Mouse (Mus musculus): ENCODE data around the gene Usp6nl.

The Usp6nl gene

DNA sequence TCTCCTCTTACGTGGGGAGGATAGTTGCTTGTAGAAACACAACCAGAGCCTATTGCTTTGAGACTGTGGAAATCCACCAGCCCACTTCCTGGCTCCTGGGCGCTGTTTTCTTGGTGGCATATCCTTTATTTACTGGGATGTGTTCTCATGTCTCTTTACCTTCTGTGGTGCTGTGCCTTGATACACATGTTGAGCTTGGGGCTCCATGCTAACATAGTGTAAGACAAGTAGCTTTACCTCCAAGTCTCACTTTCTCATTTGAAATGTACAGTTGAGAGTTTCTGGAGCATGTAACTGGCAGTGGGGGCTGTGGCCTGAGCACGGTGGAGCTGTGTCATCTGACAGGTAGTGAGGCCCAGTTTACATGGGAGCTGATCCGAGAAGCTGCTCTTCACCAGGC is 54.5 kb downstream of the Usp6nl start:
- DNase-seq: peak in 1 of 2 experiments; percentile 36

DNA sequence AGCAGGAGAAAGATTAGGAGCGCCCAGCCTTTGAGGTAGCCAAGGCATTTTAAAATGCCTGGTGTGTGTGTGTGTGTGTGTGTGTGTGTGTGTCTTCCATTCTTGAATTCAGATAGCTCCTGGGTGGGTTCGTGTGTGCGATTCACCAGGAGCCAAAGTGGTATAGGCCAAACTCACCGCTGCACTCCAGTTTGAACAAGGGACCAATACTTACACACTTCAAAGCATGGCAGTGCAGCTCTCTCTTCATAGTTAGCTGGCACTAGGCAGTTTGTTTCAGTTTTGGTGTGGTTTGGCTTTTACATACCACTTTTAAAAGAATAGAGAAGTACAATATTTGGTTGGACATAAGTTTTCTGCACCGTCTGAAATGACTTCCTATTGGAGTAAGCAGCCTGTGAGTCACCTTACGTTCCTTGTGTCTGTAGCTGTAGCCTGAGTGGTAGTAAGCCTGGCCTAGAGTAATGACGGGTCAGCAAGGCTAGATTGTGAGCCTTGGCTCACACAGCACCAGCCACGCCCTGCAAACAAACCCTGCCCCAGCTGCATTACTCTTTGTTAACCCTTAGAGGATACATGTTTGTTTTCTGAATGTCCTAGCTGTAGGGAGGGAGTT is 56.2 kb downstream of the Usp6nl start:
- no peak for DNase-seq

DNA sequence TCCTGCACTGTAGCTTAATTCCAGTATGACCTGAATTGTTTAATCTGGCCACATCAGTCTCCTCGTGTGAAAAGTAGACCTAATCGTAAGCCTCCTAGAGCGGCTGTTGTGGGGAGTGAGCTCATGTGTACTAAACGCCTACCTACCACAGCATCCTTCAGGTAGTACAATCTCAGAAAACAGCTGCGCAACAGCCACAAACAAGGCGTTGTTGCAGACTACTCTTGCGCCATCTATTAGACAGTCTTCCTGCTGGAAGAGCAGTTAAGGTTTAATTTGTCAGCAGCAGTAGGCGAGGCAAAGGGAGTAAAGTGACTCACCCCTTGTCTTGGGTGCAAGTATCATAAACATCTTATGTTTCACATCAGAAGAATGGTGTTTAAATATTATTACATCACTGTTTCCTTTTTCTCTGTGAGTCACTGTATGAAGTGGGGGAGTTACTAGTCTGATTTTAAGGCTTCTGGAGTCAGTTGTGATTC is 57.3 kb downstream of the Usp6nl start:
- no peak for DNase-seq

DNA sequence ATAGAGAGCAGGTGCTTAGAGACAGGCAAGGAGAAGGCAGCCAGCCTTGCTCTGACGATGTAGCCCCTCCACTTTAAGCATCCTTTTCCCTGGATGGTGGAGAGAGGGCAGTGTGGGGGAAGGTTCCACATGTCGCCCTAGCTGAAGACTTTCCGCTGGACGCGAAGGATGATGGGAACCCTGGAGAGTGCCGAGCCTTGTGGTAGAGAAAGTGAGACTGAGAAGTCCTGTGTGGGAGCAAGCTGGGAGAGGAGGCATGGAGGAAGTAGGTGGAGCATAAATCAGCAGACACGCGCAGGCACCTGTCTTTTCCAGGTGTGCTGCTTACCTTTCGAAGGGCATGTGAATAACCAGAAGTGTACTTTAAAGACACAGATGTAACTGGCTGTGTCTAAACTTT is 57.9 kb downstream of the Usp6nl start:
- DNase-seq: no peak

DNA sequence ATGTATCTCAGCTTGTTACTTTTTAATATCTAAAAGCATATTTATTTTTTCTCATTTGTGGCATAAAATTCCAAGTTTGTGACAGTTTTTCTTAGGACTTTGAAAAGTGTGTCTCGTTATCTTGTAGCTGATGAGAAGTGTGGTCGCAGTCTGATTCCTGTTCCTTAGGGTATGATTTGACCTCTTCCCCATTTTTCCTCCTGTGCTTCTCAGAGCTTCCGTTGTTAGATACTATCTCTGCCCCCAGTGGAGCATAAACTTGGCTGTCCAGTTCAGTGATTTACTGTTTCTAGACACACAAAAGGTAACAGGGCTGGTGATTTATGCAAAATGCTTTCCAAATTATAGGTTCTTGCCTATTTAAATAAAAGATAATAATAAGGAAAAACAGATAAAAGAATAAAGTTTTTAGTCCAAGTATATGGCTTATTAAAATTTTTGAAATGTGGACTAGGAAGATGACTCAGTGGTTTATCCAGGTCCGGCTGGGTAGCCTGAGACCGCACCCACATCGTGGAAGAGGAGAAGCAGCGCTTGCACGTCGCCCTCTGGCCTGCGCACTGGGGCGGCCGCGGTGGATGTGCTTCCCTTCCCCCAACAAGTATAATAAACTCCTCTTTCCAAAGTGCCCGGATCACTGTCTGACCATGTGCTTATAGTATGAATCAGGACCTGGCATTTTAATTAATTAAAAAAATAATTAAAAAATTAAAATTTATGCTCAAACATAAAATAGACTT is 62.1 kb downstream of the Usp6nl start:
- DNase-seq: peak in 1 of 2 experiments; percentile 31

DNA sequence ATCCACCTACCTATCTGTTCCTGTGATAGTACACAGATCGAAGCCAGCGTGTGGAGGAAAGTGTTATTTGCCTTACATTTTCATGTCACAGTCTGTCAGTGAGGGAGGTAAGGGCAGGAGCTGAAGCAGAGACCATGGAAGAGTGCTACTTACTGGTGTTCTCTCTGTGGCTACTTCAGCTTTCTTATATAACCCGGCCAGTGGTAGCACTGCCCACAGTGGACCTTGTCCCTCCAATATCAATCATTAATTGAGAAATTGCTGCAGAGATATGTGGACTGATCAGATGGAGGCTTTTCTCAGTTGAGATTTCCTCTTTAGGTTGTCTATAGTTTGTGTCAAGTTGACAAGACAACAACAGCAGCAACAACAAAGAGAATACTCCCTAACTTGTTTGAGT is 66.7 kb downstream of the Usp6nl start:
- no peak for DNase-seq

DNA sequence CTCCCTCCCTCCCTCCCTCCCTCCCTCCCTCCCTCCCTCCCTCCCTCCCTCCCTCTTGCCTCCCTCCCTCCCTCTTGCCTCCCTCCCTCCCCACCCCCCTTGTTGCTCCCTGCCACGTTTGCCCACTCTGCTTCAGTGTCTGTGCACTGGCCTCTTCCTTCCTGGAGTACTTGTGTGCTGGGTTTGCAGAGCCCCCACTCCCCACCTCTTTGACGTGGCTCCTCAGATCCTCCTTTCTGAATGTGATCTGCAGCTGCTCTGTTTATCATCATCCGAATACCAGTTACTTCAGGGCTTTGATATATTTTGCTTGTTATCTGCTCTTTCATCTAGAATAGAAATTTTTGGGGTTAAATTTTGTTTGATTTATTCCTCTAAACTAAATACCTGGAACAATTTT is 68.8 kb downstream of the Usp6nl start:
- DNase-seq: no peak

DNA sequence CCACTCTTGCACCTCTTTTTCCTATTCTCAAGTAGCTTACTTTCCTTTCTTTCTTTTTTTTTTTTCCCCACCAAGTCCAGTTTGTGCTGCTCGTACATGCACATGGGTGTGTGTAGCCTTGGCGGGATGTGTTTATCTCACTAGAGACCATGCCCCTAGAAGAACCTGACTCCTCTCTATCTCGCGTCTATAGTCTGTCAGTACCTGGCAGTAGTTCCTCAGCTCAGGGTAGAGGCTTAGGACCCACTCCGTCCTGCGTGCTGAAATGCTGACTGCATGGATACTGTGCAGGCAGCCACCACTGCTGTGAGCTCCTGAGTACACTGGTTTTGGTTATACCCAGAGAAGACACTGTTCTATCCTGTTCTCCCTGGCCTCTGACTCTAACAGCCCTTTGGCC is 69.5 kb downstream of the Usp6nl start:
- no peak for DNase-seq

DNA sequence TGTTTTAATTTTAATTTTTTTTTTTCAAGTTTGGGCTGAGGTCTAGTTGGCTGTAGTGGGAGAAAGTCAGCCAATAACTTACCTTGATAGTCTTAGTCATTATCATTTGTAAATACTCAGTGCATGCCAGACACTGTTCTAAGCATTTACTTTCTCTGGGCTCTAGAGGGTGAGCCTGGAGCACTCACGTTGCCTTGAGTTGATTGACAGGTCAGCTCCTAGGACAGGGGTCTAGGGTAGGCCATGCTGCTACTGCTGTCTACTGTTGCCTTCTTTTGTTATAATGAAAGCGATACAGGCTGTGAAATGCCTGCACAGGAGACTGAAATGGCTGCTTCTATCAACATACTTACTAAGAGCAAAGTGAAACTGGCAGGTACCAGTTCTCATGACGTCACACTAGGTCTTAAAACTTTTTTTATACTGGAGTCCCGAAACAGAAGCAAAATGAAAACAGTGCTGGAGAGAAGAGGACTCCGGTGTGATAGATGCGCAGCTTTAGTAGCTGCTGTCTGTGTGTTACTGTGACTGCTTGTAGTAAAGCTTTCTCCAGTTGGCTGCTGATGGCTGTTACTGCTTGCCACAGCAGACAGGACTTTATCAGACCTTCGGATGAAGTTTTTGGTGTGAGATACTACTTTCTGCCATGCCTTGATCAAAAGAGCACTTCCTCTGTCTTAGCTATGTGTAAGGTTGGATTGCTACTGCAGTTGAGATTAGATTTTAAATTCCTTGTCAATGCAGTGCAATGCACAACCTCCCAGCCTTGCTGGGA is 73.6 kb downstream of the Usp6nl start:
- no peak for DNase-seq

DNA sequence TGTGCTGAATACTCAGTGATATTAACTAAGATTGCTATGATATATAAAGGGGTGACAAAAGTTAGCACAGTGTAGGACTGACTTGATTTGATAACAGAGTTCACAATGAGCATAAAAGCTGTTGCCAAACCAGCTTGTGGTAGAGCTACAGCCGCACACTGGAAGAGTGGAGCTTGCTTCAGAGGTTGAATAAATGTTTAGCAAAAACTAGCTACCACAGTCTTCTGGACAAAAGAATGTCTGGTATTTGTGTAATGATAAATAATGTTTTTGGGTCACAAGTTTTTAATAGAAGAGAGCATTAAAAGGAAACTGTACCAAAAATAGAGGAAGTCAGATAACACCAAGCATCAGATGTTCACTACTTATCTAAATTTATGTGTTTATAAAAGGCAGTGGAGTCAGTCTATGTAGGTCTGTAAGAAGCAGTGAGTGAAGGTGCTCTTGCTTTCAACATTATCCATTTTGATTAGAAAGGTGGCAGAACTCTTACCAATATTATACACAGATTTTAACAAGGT is 74.2 kb downstream of the Usp6nl start:
- DNase-seq: no peak

DNA sequence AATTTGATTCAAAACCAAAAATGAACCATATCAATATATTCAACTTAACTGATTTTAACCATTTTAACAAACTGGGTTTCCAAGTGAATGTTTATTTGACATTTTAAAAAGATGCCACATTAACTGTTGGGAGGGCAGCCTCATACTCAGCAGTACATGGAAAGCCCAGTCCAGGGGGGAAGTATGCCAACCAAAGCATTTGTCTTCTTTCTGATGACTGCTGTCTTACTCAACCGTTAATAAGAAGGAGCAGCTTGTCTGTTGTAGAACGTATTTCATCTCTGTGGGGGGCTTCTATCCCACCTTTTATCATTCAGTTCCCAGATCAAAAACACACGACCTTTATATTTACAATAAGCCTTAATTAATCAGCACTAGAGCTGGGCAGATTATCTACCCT is 74.7 kb downstream of the Usp6nl start:
- no peak for DNase-seq

DNA sequence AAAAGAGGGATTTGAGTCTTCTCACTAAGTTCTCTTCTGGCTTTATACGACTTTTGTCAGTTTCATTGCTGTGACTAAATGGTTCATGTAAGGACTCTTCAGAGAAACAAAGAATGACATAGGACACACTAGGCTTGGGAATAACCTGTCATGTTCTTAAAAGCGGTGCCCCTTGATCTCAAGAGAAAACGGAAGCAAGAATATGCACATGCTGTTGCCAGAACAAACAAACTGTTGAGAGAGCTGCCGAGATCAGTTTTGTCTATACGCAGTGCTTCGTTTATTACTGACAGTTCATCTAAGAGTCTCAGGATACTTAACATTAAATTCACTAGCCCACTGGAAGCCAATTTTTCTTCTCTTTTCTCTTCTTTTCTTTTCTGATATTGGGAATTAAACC is 76.4 kb downstream of the Usp6nl start:
- DNase-seq: no peak

DNA sequence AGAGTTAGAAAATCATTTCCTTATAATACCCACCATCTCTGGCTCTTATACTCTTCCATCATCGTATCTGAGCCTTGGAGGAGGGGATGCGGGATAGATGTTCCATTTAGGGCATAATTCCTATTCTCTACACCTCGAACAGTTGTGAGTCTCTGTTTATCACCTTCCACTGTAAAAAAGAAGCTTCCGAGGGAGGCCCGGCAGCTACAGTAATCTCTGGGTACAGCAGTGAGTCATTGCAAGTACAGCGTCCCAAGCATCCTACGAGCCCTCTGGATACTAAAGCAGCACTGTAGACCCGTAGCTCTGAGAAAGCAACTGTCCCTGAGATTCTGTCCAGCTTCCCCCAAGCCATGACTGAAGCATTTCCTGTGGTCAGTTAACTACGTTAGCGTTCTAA is 78.6 kb downstream of the Usp6nl start:
- no peak for DNase-seq

DNA sequence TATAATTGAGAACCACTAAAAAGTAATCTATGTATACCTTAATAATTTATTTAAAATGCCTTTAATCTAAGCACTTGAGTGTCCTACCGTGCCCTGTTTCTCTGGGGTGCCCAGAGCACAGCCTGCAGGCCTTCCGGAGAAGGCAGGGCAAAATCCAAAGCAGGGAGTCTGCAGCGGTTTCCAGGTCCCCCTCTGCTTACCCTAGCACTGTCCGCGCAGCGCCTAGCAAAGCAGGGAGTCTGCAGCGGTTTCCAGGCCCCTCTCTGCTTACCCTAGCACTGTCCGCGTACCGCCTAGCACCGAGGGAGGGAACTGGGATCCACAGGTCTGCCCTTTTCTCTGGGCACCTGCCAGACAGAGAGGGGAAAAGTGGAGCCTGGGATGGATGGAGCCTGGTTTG is 80.9 kb downstream of the Usp6nl start:
- DNase-seq: peak; percentile 41 to 55

DNA sequence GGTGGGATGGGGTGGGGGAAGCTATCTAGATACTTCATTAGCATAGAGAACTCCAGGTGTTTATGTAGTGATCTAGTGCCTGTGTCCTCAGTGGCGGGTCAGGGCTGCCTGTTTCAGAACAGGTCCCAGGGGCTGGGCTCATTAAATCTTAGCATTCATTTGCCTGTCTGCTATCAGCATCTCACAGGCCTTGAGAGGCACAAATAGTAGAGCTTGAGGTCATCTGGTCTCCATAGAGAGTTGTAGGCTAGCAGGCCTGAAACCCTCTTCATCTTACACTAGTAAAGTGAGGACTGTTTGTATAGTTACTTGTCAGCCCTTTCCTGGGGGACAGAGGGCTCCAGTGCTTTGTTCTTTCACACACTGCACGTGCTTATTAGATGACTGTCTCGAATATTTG is 81.5 kb downstream of the Usp6nl start:
- DNase-seq: no peak

DNA sequence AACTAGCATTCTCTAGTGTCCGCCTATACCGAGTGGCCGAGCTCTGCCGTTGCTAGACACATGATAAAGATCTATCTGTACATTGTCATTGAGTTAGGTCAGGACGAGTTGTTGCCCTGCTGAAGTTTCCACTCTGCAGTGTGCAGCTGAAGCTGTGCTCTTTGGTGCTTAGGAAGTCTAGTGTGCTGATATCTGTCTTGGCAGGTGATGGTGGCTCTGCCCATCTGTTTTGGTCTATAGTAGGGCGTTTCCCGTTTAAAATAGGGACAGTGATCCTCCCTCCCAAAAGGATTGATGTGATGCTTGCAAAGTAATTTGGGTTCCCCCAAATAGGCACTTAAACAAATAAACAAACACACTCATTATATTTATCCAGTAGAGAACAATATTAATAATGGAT is 82.2 kb downstream of the Usp6nl start:
- DNase-seq: no peak

DNA sequence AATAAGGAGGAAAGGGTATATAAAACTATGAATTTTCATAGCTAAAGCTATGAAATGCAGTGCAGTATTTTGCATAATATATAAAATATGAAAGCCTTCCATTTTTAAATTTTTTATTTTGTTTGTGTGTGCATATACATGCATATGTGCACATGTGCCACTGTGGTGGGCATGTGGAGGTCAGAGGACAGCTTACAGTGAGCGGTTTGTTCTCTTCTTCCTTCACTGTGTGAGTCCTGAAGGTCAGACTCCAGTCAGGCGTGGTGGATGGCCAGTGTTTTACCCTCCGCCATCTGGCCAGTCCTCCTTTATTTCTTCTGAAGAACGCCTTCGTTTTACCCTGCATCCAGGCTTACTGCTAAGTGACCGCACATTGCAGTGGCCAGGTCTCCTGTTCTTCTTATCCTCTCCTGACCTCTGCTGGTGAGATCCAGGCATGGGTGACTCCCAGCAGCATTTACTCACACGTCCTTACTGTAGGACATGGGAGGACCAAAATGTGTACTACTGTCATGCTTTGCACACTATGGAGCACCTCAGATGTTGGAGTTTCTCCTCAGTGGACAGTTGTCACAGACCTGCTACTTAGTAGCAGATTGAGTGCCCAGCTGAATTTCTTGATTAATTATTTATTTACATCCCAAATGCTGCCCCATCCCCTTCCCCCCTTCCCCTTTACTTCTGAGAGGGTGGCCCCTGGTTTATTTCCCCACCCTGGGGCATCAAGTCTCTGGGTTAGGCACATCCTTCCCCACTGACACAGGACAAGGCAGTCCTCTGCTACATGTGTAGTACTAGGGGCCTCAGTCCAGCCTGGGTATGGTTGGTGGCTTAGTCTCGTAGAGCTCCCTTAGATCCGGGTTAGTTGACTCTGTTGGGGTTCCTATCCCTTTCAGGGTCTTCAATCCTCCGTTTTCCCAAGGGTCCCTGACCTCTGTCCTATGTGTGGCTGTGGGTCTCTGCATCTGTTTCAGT is 82.9 kb downstream of the Usp6nl start:
- peak; percentile 82 to 88 for DNase-seq

DNA sequence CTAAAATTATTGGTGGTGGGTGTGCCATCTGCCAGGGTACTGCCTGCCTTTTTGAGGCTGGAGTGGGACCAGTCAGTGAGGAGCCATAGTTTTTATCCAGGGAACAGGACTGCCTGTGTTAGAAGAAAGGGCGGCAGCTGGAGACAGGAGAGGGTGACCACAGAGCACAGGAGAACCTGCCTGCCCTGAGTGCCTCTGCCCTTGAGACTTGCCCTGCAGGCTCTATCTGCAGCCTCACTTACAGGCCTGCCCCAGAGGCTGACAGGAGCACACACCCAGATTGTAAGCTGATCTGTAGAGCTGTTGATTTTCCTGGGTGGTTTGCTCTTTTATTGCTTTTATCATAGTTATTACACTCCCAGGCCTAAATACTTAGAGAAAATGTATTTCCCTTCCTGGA is 85.2 kb downstream of the Usp6nl start:
- no peak for DNase-seq

DNA sequence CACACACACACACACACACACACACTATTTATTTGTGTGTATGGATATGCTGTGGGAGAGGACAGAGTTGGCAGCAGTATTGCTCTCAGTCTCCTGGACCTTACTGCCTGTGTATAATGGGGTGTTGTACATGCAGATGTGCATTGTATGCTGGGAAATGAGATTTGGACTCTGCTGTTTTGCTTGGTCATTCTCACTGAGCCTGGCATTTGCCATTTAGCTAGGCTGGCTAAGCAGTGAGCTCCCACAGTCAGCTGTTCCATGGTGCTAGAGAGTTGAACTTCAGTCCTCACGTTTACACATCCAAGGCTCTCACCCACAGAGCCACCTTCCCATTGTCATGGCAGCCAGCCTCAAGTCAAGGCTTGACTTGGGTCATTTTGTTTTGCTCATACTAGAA is 90.2 kb downstream of the Usp6nl start:
- no peak for DNase-seq

DNA sequence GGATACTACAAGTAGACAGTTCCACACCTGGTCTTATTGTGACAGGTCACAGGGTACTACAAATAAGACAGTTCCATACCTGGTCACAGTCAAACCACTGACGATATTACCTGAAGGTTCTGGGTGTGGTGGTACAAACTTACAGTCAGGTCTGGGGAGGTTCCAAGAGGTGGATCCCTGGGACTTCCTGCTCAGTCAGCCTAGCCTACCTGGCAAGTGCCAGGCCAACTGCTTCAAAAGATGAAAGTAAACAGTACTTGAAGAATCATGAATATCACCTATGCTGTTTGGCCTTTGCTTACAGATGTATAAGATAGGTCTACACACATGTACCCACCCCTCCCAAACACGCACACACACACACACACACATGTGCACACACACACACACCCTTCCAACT is 91.3 kb downstream of the Usp6nl start:
- no peak for DNase-seq

DNA sequence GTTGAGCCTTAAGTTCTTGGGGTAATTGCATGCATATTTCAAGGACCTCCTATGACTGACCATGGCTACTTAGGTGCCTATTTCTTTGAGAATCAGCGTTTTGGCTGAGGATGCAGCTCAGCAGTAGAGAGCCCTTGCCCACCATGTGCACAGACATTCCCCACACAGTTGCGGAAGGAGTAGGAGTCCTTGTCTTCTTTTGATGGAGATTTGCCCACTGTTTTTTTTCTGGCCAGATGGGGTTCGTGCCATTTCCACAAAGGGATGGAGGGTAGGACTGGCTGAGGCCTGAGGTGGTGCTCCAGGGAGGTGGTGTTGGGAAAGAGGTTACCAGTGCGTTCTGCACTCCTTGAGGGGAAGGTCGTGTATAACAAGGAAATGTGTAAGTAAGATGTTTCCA is 91.9 kb downstream of the Usp6nl start:
- DNase-seq: no peak

DNA sequence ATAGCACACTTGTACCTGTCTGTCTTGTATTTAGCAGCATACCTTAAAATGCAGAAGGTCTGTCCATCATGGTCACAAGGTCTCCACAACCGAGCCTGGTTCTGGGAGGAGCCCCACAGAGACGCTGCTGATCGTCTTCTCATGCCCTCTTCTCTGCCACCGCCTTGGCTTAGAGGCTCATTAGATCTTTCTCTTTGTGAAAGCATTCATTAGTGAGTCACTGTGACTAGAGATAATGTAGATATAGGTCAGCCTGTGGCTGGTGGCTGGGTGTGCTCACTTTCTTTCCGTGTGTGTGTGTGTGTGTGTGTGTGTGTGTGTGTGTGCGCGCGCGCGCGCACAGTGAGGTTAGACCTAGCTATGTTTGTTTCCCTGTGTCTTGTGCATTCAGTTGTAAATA is 94.7 kb downstream of the Usp6nl start:
- no peak for DNase-seq
